Mouse (Mus musculus) neural tube, embryonic 13.5 days (tissue): Measurements from ENCODE around the gene Mthfd1l. TPM values are rescaled to one million over a fixed set of nuclear protein-coding genes. Genes with fewer than 3 reads are reported as not detected.

Experiments
- ATAC-seq: fragments of 200-750 bp; cut with Nextera tagmentation; 2 replicates; pipeline ENCODE4 v1.8.0; 2017; ENCODE audit warnings: low read depth, mild to moderate bottlenecking, moderate TSS enrichment, moderate library complexity
- H3K27ac ChIP-seq: fragments of 300-500 bp; sonication (generic); replicated peaks from 2 replicates; pipeline ENCODE4 v1.5.1; 2015; ENCODE audit warnings: moderate library complexity, mild to moderate bottlenecking, inconsistent platforms
- H3K27me3 ChIP-seq: fragments of 300-500 bp; sonication (generic); 2 replicates; pipeline ENCODE4 v1.6.1; 2015; ENCODE audit warnings: mild to moderate bottlenecking, inconsistent platforms
- H3K36me3 ChIP-seq: fragments of 300-500 bp; sonication (generic); 2 replicates; pipeline ENCODE4 v1.6.1; 2015; ENCODE audit warnings: mild to moderate bottlenecking, inconsistent platforms
- H3K4me1 ChIP-seq: fragments of 300-500 bp; sonication (generic); replicated peaks from 2 replicates; pipeline ENCODE4 v1.6.1; 2015; ENCODE audit warnings: inconsistent platforms
- H3K4me2 ChIP-seq: fragments of 300-500 bp; sonication (generic); 2 replicates; pipeline ENCODE4 v1.6.1; 2015; ENCODE audit warnings: inconsistent platforms, mild to moderate bottlenecking, moderate library complexity
- H3K4me3 ChIP-seq: fragments of 300-500 bp; sonication (generic); 2 replicates; pipeline ENCODE4 v1.5.1; 2015; ENCODE audit warnings: mild to moderate bottlenecking, inconsistent platforms
- H3K9ac ChIP-seq: fragments of 300-500 bp; sonication (generic); 2 replicates; pipeline ENCODE4 v1.6.1; 2015; ENCODE audit warnings: moderate library complexity, mild to moderate bottlenecking, inconsistent platforms
- H3K9me3 ChIP-seq: fragments of 300-500 bp; sonication (generic); 2 replicates; pipeline ENCODE4 v1.6.1; 2016; ENCODE audit warnings: inconsistent platforms
- WGBS: fragments of 180-500 bp; shearing (Covaris S2); methylation state at CpG from one replicate; pipeline ENCODE4 v1.1.7; 2015; 5-methylcytosine and 5-hydroxymethylcytosine counted together
- polyA plus RNA-seq: library from polyadenylated mRNA; unstranded; fragments of >200 nt; fragmentation: Nextera tagmentation; extraction: Ambion mirVana; gene quantifications from 2 replicates; pipeline ENCODE4 v1.2.1, GENCODE M21; 2015

The Mthfd1l gene
- polyA plus RNA-seq, 1 experiment from 2014 or later: 6.2 TPM

DNA sequence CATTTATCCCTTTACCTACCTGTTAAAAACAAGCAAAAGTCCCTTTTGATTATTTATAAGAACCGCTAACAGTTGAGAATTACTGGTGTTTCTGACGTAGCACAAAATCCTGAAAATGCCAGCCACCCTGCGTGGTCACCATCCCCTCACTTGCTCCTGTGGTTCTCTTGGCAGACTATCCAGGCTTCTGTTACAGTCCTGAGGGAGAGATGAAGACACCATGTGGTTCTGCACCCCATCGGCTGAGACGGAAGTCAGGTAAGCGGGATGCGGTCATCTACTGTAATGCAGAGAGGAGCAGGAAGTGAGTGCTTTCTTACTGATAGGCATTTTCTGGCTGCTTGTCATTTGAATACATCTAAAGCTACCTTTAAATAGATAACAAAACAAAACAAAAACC, 25.6 kb upstream of the Mthfd1l start:
- no peak overlapping the region for H3K27ac ChIP-seq
- H3K4me3 ChIP-seq: no peak overlapping the region
- no peaks in the 10 kb centered on the region for H3K27me3 ChIP-seq
- no peak for ATAC-seq
- no peaks in the 10 kb centered on the region for H3K36me3 ChIP-seq
- H3K9ac ChIP-seq: no peak overlapping the region
- H3K9me3 ChIP-seq: no peaks in the 10 kb centered on the region
- 96% methylated on average over 7 of the region's 7 CpGs for WGBS
- no peak overlapping the region for H3K4me2 ChIP-seq
- no peaks in the 10 kb centered on the region for H3K4me1 ChIP-seq

DNA sequence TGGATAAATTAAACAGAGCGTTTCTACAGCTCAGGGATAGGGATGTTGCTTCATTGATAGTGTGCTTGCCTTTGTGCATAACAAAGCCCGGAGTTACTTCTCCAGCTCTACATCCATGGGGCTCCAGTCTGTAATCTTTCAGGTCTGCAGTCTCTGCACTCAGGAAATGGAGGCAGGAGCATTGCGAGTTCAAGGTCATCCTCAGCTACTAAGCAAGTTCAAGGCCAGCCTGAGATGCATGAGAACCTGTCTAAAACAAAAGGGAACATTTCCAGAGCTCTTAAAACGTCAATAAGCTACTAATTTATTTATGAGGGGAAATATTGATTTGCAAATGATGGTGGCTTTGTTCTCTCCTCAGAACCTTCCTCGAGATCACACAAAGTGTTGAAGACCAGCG, 23.6 kb upstream of the Mthfd1l start:
- H3K4me1 ChIP-seq: no peaks in the 10 kb centered on the region
- H3K9me3 ChIP-seq: no peaks in the 10 kb centered on the region
- H3K27ac ChIP-seq: no peak overlapping the region
- no peak overlapping the region for H3K4me3 ChIP-seq
- H3K27me3 ChIP-seq: no peaks in the 10 kb centered on the region
- ATAC-seq: no peak
- H3K4me2 ChIP-seq: no peak overlapping the region
- no peak overlapping the region for H3K9ac ChIP-seq
- 87% methylated on average over 6 of the region's 6 CpGs for WGBS
- H3K36me3 ChIP-seq: no peaks in the 10 kb centered on the region

GRCm38 (mm10) chr10:3956471-3956870, 16.4 kb upstream of the Mthfd1l start:
- WGBS: 94% methylated on average over 22 of the region's 22 CpGs
- Histone ChIP-seq H3K27me3 (no peaks in the 10 kb centered on the region), H3K36me3 (peaks cover 27% of the 10 kb centered on the region), H3K9ac (no peak overlapping the region), H3K9me3 (no peaks in the 10 kb centered on the region), H3K27ac (no peak overlapping the region), H3K4me3 (no peak overlapping the region), H3K4me1 (no peaks in the 10 kb centered on the region), H3K4me2 (no peak overlapping the region)
- ATAC-seq: no peak

GRCm38 (mm10) chr10:3958591-3958990, 14.3 kb upstream of the Mthfd1l start:
- no peak for ATAC-seq
- WGBS: 80% methylated on average over 5 of the region's 5 CpGs

DNA sequence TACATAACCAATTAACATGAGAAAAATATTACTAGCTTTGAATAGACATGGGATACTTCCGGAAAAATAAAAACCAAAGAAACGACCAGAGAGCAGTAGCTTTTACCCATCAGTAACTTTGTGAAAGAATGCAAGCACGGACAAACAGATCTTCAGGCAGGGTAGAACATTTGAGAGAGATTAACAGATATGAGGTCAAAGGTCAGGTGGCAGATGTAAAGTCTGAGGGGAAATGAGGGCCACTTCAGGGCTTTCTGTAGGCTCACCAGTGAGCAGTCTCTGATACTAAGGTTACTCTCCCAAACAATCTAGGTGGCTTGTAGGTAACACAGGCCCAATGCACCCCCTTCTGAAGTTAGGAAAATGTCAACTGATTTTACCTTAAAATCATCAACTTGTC, 3.9 kb upstream of the Mthfd1l start:
- no peak for ATAC-seq
- Histone ChIP-seq H3K4me3 (no peak overlapping the region), H3K9me3 (no peaks in the 10 kb centered on the region), H3K27ac (no peak overlapping the region), H3K36me3 (no peaks in the 10 kb centered on the region), H3K9ac (no peak overlapping the region), H3K27me3 (no peaks in the 10 kb centered on the region), H3K4me1 (peaks cover 9% of the 10 kb centered on the region), H3K4me2 (no peak overlapping the region)
- WGBS: 64% methylated on average over 3 of the region's 3 CpGs

More at GRCm38 (mm10) chr10:3958591-3958990, 14.3 kb upstream of the Mthfd1l start:
- H3K4me1 ChIP-seq: no peaks in the 10 kb centered on the region
- no peaks in the 10 kb centered on the region for H3K27me3 ChIP-seq
- no peak overlapping the region for H3K27ac ChIP-seq
- H3K4me3 ChIP-seq: no peak overlapping the region
- H3K9ac ChIP-seq: no peak overlapping the region
- no peaks in the 10 kb centered on the region for H3K9me3 ChIP-seq
- H3K36me3 ChIP-seq: peaks cover 27% of the 10 kb centered on the region
- no peak overlapping the region for H3K4me2 ChIP-seq

- Histone ChIP-seq H3K4me2 (no peak overlapping the region; the same call in 1 of the 2 replicates), H3K9ac (no peak overlapping the region), H3K27ac (no peak overlapping the region), H3K27me3 (no peaks in the 10 kb centered on the region), H3K9me3 (no peaks in the 10 kb centered on the region), H3K4me3 (no peak overlapping the region), H3K4me1 (peaks cover 15% of the 10 kb centered on the region), H3K36me3 (no peaks in the 10 kb centered on the region)
- WGBS: 90% methylated on average over 9 of the region's 9 CpGs
- no peak for ATAC-seq
These were observed 681 bp upstream of the Mthfd1l start for GRCm38 (mm10) chr10:3972237-3972636.

DNA sequence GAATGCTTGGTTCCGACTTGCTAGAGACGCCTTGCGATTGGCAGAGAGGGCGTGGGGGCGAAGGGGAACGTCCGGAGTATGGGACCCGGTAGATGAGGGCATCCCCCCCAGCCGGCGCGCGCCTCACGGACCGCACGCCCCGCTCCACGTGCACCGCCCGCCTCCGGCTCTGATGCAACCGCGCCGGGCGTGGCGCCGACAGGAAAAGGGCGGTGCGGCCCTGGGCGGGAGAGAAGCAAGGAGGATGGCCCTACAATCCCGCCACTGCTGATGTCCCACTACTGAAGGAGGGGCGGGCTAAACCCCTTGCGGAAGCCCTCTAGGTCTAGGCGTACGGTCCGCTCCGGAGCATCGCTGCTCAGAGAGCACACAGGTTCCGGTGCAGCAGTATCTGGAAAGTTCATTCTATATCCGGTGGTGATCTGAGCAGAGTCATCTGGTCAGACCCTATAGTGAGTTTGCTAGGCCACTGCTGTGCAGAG, 712 bp downstream of the Mthfd1l start:
- under 1% methylated on average over 39 of the region's 39 CpGs for WGBS

GRCm38 (mm10) chr10:3974380-3974779, 1.5 kb downstream of the Mthfd1l start:
- no peak for ATAC-seq
- Histone ChIP-seq H3K27ac (no peak overlapping the region), H3K4me3 (no peak overlapping the region), H3K27me3 (no peaks in the 10 kb centered on the region), H3K36me3 (0 out of 2 replicates have a peak, but pooled peaks cover 4% of the 10 kb centered on the region), H3K4me1 (peaks cover 15% of the 10 kb centered on the region), H3K9ac (no peak overlapping the region), H3K9me3 (no peaks in the 10 kb centered on the region), H3K4me2 (peak overlapping the region; percentile 96)
- 76% methylated on average over 3 of the region's 3 CpGs for WGBS

More for the DNA sequence above, 712 bp downstream of the Mthfd1l start:
- Histone ChIP-seq H3K36me3 (no peaks in the 10 kb centered on the region), H3K4me2 (peak overlapping the region; percentile 96), H3K4me3 (peak overlapping the region; percentile 79), H3K27me3 (no peaks in the 10 kb centered on the region), H3K27ac (peak overlapping the region; percentile 85), H3K4me1 (peaks cover 15% of the 10 kb centered on the region), H3K9me3 (no peaks in the 10 kb centered on the region), H3K9ac (peak overlapping the region; percentile 80)
- ATAC-seq: peak; percentile 92

DNA sequence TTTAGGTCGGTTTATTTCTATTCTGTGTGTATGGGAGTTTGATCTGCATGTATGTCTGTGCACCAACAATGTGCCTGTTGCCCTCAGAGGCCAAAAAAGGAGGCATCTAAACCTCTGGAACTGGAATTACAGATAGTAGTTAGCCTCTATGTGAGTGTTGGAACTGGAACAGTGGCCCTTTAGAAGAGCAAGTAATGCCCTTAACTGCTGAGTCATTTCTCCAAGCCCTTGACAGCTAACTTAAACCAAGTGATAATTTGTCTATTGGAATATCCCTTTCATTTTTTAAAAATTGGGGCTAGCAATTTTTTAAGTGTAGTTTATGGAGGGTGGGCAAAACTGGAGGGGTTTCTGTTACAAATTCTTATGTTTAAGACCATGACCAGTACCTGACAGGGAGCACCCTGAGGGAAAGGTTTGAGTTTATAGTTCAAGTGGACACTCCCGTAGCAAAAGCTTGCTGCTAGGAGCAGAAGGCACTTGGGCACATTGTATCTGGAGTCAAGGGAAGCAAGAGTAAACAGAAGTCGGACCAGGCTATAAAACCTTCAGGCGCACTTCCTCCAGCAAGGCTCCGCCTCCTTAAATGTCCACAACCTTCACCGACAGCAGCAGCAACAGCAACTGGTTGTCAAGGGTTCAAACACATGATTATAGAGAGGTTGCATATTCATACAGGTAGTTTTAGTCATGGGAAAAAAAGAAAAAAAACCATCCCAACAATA, 3.1 kb downstream of the Mthfd1l start:
- 65% methylated on average over 6 of the region's 6 CpGs for WGBS
- H3K4me1 ChIP-seq: peaks cover 15% of the 10 kb centered on the region
- H3K36me3 ChIP-seq: peaks cover 16% of the 10 kb centered on the region; the same call in 1 of the 2 replicates
- no peaks in the 10 kb centered on the region for H3K27me3 ChIP-seq
- no peak overlapping the region for H3K27ac ChIP-seq
- H3K4me3 ChIP-seq: no peak overlapping the region
- no peak overlapping the region for H3K4me2 ChIP-seq
- no peaks in the 10 kb centered on the region for H3K9me3 ChIP-seq
- no peak overlapping the region for H3K9ac ChIP-seq
- no peak for ATAC-seq

DNA sequence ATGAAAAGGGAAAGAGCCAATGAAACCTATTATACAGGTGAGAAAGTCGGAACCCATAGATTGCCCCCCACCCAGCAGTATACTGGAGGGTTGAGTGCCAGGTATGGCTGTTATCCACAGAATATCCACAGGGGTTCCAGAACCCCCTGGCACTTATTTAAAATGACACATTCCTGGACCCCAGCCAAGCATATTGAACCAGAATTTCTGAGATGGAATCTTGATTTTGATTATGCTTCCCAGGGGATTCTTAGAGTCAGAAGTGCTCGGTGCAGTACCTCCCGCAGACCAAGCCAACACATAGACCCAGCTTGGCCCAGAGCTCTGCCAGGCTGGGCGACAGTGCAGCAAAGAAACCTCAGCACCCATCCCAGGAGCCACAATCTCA, 3.7 kb downstream of the Mthfd1l start:
- Histone ChIP-seq H3K27me3 (no peaks in the 10 kb centered on the region), H3K4me1 (peaks cover 15% of the 10 kb centered on the region), H3K9ac (no peak overlapping the region), H3K27ac (no peak overlapping the region), H3K4me2 (no peak overlapping the region), H3K9me3 (no peaks in the 10 kb centered on the region), H3K4me3 (no peak overlapping the region), H3K36me3 (peaks cover 16% of the 10 kb centered on the region; the same call in 1 of the 2 replicates)
- no peak for ATAC-seq
- 73% methylated on average over 4 of the region's 4 CpGs for WGBS

DNA sequence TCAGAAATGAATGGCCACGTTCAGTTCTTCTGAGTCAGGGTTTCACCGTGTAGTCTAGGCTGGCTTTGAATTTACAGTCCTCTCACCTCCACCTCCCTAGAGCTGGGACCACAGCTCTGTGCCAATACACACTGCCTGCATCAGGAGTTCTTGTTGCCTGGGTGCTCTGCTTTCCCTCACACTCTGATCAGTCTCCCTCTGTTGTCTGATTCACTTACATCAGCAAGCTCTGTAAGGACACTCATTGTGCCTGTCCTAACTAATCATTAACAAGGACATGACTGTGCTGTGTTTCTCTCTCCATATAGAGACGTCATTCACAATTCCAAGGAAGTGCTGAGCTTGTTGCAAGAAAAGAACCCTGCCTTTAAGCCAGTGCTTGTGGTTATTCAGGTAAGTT, 5.4 kb downstream of the Mthfd1l start:
- H3K9me3 ChIP-seq: no peaks in the 10 kb centered on the region
- H3K36me3 ChIP-seq: peaks cover 16% of the 10 kb centered on the region; the same call in 1 of the 2 replicates
- ATAC-seq: no peak
- peaks cover 9% of the 10 kb centered on the region for H3K4me1 ChIP-seq
- no peak overlapping the region for H3K9ac ChIP-seq
- no peak overlapping the region for H3K4me2 ChIP-seq
- H3K4me3 ChIP-seq: no peak overlapping the region
- H3K27ac ChIP-seq: no peak overlapping the region
- WGBS: 66% methylated on average over 3 of the region's 3 CpGs
- no peaks in the 10 kb centered on the region for H3K27me3 ChIP-seq

- no peaks in the 10 kb centered on the region for H3K9me3 ChIP-seq
- H3K4me2 ChIP-seq: no peak overlapping the region
- no peaks in the 10 kb centered on the region for H3K27me3 ChIP-seq
- WGBS: 88% methylated on average over 5 of the region's 5 CpGs
- no peak overlapping the region for H3K9ac ChIP-seq
- peaks cover 16% of the 10 kb centered on the region; the same call in 1 of the 2 replicates for H3K36me3 ChIP-seq
- peaks cover 7% of the 10 kb centered on the region for H3K4me1 ChIP-seq
- ATAC-seq: no peak
- H3K4me3 ChIP-seq: no peak overlapping the region
- H3K27ac ChIP-seq: no peak overlapping the region
These were observed 6.0 kb downstream of the Mthfd1l start for GRCm38 (mm10) chr10:3978792-3979488.
